Mouse (Mus musculus) layer of hippocampus, adult 9-11 months (tissue): ENCODE measurements around the gene Csgalnact2.

Experiments
- DNase-seq: peaks from one replicate; pipeline ENCODE4 v3.0.0; 2022

The Csgalnact2 gene

GRCm38 (mm10) chr6:118138731-118139709 lies at the start of gene Csgalnact2:
Csgalnact2 (minus strand) TSS chr6:118139140.
- peak; percentile 90 for DNase-seq

GRCm38 (mm10) chr6:118188599-118188998 lies 49.7 kb upstream of the Csgalnact2 start:
- no peak for DNase-seq

DNA sequence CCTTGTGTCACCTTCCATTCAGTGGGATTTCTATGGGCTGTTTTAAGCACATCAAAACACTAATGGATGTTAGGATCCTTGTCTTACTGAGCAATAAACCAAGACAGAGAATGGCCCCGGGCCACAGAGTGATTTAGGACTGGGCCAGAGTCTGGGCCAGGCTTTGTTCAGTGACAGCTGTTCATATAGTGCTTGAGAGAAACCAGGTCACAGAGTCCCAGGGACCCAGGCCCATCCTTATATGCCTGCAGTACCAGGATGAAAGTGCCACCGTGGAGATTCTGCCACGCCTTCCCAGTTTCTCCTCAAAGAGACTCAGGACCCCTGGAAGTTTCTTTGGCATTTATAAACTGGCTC lies 48.3 kb upstream of the Csgalnact2 start:
- no peak for DNase-seq

DNA sequence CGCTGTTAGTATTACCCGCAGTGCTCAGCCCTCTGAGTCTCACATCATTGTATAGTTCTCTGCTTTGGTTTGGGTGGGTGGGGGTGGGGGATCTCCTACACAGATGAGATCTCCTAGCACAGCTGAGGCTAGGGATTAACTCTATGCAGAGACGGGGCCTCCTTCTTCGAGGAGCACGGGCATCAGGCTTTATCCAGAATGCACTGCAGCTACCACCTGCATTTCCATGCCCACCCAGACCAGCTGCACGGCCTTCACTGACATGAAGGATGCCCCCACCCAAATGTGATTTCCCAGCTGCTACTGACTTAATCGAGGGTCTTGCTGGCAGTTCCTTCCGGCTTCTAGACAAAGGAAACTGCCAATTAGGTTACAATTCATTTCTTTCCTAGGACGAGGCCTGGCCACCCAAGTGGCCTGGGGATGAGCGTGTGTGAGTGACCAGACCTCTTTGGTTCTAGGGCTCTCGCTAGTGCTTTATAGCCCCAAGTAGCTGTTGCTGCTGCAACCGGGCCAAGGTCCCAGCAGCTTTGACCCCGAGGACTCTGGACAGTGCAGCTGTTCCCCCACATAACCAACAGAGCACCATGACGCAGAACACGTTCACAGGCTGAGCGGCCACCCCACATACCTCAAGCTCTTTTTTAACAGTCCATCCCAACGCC lies 47.8 kb upstream of the Csgalnact2 start:
- DNase-seq: no peak

DNA sequence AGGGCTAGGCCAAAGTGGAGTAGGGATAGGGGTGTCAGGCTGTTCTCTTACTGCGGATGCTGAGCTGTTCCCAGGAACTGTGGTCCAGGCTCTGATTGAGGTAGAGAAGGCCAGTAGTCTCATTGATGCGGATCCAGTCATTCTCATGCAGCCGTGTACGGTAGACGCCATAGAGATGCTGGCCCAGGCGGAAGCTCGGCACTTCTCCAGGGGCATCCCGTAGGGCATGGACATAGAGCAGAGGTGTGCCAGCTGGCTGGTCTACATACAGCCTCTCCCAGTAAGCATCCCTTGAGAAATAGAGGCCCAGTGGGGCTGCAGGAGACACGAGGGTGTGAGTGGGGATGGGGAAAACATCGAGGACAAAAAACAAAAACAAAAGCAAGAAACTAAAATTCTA lies 45.2 kb upstream of the Csgalnact2 start:
- DNase-seq: no peak

DNA sequence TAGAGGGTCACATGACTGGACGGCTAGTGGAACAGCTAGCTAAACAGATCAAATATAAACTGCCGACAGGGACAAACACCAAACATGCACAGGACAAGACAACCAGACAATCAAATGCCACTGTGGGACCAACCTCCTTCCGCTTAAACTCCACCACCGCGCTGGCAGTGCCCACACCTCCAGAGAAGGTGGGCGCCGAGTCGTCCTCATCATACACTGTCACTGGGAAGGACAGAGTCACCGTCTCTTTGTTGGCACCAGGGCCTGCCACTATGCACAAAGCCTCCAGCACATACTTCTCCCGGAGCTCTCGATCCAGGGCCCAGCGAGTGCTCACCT lies 41.1 kb upstream of the Csgalnact2 start:
- DNase-seq: no peak

- peak; percentile 56 for DNase-seq
Observed at GRCm38 (mm10) chr6:118179316-118180084, 40.6 kb upstream of the Csgalnact2 start.

DNA sequence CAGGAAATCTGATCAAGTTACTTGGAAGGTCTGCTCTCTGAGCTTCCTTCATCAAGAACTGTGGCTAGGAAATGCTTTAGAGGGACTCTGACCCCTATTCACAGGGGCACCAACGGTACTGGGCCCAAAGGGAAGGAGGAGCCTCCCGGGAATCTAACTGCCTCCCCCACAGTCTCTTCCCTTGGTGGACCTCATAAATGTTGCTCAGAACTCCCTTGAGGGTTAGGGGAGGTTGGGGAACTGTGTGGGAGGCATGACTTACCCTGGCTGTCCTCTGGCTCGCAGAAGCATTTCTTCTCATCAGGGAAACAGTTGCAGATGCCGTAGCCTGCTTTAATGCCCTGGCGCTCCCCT lies 35.0 kb upstream of the Csgalnact2 start:
- no peak for DNase-seq

GRCm38 (mm10) chr6:118173251-118173974 lies 34.5 kb upstream of the Csgalnact2 start:
- no peak for DNase-seq

GRCm38 (mm10) chr6:118171386-118171785 lies 32.4 kb upstream of the Csgalnact2 start:
- DNase-seq: no peak

DNA sequence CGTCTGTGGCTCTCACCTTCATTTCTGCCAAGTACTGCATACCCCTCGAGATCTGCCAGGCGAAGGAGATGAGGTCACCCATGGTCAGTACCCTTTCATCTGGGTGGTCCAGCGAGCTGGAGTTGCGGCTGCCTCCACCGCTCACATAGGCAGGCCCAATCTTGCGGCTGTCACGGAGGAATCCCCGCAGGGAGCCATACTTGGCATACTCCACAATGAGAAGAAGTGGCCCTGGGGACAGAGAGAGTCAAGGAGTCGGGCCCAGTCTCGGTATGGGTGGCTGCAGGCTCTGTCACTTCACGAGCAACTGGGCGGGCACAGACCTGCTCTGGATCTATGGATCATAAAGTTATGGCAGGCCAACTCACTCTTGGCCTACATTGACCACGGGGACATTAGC lies 29.2 kb upstream of the Csgalnact2 start:
- DNase-seq: no peak

GRCm38 (mm10) chr6:118167013-118167412 lies 28.1 kb upstream of the Csgalnact2 start:
- no peak for DNase-seq

DNA sequence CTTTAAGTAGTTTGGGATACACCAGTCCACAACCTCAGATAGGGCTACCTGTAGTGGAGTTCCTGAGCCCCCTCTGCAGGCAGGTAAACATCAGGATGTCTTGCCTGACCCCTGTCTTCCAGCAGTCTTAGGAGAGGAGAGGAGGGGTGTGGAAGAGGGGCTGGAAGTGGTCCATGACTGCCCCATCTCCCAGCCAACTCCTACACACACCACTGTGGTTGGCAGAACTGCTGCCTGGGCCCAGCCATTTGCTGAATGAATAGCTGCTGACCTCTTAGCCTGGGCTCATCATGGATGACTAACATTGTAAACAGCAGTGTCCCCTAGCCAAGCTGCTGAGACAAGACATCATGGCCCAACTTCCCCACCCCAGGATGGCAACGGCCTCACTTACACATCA lies 26.6 kb upstream of the Csgalnact2 start:
- DNase-seq: no peak

DNA sequence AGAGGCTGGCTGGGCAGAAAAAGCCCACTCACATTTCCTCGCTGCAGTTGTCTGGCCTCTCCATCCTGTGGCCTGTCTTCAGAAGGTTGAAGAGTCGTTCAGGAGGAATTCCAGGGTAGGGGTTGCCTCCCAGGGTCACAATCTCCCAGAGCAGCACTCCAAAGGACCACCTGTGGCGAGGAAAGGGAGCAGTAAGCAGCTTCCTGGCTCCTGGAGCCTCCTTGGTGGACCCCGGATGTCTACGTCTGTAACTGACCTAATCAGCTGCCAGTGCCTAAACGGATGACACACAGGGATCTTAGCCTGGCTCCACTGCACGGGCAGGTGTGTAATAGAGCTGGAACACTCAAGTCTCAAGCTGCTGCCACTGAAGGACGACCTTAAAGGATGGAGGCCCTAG lies 25.8 kb upstream of the Csgalnact2 start:
- DNase-seq: no peak

GRCm38 (mm10) chr6:118163086-118163485 lies 24.1 kb upstream of the Csgalnact2 start:
- DNase-seq: no peak

DNA sequence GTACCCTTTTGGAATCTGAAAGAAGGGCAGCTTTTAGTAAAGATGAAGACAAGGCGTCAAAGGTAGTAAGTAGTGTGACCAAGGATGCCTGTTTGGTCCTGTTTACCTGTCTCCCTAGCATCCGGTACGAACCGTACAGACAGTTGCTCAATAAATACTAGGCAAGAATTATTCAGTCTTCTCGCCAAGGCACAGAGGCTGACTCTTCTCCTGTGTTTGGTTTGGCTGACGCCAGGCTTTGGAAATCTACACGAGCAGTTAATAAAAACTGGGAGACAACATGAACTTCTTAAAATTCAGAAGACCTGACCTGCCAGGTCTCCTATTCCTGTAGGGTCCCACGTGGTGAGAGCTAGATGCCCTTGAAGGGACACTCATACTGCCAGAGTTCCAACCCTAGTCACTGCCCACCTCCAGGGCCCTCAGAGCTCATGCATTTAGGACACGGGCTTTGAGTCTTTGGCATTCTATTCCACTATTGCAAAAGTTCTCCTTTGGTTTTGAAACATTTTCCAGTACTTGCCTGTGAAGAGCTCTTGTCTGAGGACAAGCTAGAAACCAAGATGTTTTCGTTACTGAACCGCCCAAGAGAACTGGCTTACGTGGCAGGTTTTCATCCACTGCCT lies 23.6 kb upstream of the Csgalnact2 start:
- no peak for DNase-seq

GRCm38 (mm10) chr6:118153091-118153490 lies 14.2 kb upstream of the Csgalnact2 start:
- no peak for DNase-seq

GRCm38 (mm10) chr6:118150988-118151387 lies 12.0 kb upstream of the Csgalnact2 start:
- no peak for DNase-seq

DNA sequence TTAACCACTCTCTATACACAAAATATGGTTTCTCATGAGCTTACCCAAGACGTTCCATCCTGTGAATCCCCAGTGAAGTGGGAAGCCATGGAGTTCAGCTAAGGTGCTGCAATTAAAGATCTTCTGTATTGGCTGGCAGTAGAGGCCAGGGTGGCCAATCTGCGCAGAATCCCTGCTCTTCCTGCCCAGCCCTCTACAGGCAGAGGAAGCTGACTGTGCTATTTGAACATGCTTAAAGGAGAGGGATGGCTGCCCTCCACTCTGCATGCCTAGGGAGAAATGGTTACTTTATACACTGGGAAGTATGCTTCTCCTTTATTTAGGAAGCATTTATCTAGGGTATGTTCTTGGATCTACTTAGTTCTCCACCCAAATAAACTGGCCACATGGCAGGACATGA lies 11.6 kb upstream of the Csgalnact2 start:
- DNase-seq: no peak

GRCm38 (mm10) chr6:118150128-118150527 lies 11.2 kb upstream of the Csgalnact2 start:
- DNase-seq: no peak

DNA sequence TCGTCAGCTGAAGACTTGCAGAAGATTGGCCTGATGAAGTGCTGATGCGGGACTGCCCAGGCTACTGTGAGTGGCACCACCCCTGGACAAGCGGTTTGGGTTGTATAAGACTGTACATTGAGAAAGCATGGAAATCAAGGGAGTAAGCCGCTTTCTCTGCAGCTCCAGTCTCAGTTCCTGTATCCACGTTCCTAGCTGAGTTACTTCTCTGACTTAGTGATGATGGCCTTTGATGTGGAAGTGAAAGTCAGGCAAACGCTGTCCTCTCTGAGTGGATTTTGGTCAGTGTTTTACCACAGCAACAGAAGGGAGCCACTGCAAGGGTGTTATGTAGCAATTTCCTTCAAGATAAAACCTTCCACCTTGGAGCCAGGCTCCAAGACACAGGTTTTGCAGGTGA lies 2.0 kb upstream of the Csgalnact2 start:
- peak; percentile 27 for DNase-seq

GRCm38 (mm10) chr6:118137148-118137547 lies 1.8 kb downstream of the Csgalnact2 start:
- DNase-seq: no peak
